Mouse (Mus musculus): ENCODE results near the gene Ifnk. TPM values are rescaled to one million over a fixed set of nuclear protein-coding genes. Genes with fewer than 3 reads are reported as not detected.

Gene Ifnk
- total RNA-seq, 2 experiments from 2014 or later: not detected

DNA sequence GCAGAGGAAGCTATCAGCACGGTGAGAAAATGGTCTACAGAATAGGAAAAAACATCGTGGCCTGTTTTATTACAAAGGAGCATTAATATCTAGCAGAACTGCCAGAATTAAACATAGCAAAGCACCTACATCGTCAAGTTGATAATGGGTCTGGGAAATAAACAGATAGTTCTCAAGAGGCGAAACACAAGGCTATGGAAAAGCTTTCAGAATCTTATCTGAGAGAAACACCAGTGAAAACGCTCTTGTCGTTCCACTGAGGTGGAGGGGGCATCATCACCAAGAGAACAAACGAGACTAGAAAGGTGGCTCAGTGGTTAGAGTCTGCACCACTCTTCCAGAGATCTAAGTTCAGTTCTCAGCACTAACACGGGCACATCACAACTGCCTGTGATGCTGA is 14.9 kb upstream of the Ifnk start:
- no peak for DNase-seq (ENCODE audit: low spot score in 2 of 2)

DNA sequence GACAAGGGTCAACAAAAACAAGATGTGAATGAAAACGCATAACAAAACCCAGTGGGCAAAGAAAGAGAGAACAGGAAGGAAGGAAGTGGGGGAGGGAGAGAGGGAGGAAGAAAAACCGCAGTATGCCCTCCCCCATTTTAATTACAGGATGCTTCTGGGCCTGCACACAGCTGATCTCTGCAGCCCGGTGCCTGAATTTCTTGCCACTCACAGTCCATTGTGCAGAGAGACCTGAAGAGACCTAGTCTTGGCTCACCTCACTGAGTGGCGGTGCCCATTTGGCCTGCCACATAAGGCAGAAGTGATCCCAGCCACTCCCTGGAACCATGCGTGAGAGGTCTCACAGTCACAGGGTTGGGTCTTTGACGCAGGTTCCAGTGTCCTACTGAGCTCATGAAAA is 13.8 kb upstream of the Ifnk start:
- DNase-seq (ENCODE audit: low spot score in 2 of 2): no peak

DNA sequence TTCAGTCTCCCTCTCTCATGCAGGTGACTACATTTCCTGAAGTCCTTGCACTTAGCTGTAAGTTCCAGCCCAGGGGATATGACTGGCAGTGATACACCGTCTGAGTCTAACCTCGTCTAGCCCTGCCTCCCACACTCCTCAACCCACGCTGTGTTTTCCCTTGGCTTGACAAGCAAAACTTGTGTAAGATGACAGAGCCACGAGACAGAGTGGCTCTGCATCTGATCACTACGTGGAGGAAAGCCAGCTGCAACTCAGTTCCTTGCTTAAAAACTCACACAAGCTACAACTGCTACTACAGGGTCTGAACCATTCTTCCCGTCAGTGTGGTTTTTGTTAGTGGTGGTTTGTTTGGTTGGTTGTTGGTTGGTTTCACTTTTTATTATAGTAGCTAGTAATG is 11.5 kb upstream of the Ifnk start:
- DNase-seq (ENCODE audit: low spot score in 2 of 2): no peak

DNA sequence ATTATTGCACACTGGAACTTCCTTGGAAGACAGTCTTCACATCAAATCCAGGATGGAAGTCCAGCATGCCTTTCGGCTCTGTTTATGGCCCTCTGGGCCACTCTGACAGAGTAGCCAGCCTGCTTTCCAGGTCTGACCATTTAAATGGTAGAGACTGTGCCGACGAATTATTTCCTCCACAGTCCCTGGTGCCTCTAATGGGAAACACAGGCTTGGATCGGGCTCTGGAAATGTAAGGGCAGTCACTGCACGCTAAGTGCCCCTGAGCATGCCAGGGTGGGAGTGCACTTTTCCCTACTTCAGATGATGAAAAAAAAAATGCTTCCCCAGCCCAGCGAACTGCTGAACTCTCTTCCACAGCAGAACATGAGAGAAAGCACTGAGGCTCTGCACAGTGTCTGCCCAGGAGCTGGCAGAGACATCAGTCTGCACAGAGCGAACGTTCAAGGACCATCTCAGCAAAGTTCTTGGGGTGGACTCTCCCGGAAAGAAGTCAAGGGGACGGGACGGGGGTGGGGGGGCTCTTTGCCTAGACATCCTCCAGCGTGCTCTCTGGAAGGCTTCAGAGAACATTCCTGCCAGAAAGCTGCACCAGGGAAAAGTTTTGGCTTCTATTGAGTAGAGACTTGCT is 8.3 kb upstream of the Ifnk start:
- no peak for DNase-seq (ENCODE audit: low spot score in 2 of 2)

DNA sequence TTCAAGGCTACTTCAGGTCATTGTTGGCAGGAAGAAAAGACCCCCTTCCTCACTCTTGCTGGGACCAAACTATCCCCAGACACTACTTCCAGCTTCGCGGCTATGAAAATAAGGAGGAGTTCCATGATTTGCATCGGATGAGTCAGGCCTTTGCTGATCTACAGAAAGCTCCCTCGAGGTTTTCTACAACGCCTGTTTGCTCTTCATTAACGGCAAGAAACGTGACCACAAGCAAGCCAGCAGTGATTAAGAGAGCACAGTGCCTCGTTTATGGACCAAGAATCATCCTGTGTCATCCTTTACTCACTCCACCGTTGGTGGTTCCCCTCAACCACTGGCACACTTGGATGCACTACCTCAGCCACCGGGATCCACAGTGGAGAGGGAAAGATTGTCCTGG is 6.1 kb upstream of the Ifnk start:
- DNase-seq (ENCODE audit: low spot score in 2 of 2): no peak

DNA sequence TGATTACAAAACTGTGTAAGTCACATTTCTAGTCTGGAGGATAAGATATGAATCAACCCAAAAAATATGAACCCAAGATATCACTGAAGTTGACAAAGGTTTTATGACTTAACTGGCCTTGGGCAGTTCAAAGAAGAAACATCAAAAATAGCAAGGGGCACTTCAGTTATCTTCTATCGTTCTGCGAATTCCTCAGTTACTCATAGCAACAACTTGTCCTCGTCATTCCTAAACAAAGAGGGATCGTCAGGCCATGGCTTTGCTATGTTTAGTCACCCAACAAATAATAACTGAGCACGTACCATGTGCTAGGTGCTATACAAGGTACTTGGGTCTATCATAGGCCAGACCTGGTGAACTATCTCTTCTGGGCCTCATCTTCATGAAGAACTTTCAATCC is 5.3 kb upstream of the Ifnk start:
- no peak for DNase-seq (ENCODE audit: low spot score in 2 of 2)

DNA sequence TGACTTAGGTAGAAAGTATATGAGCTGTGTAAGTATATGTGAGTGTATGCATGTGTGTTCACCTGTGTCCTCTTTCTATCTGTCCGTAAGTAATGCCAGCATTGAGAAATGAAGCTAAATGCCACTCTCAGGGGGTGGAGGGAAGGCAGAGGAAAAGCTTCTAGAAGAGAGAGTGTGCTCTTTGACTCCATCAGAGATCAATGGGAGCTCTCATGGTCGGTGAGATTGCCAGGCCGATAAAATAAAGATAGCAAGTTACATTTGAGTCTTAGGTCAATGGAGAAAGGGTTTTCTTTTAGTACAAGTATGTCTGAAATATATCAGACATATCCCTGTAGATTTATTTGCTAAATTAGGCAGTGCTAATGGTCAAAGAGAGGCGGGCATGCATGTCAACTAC is 3.5 kb upstream of the Ifnk start:
- DNase-seq (ENCODE audit: low spot score in 2 of 2): no peak

DNA sequence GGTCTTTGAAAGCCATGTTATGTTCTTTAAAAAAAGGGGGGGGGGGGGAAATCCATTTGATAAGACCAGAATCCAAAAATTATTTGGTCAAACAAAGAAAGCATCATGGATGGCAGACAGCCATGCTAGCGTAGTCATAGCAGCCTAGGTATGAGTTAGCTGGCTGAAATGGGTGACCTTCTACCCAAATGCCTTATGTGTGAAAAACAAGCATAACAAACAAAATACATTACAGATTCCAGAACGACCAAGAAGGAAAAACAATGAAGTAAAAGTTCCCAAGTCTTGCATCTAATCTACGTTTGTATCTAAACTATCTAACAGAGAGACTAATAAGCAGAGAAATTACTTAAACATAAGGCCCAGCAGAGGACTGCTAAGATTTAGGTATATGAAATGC is 1.1 kb upstream of the Ifnk start:
- DNase-seq (ENCODE audit: low spot score in 2 of 2): no peak

DNA sequence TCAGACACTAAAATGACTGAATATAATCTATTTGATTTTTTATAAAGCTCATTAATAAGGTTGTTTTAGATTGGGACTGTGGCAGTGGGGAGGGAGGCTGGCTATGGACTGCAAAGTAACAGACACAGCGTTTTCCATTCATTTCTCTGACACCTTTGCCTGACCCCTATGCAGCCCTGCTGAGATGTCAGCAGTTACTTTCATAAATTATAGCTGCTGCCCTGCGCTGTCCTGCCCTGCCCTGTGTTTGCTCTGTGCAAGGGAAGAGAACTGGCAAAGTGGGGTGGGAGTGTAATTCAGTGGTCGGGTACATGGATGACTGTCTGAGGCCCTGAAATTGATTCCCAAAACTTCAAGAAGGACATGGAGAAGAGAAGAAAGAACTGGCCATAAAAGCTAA is 2.2 kb downstream of the Ifnk start:
- no peak for DNase-seq (ENCODE audit: low spot score in 2 of 2)

DNA sequence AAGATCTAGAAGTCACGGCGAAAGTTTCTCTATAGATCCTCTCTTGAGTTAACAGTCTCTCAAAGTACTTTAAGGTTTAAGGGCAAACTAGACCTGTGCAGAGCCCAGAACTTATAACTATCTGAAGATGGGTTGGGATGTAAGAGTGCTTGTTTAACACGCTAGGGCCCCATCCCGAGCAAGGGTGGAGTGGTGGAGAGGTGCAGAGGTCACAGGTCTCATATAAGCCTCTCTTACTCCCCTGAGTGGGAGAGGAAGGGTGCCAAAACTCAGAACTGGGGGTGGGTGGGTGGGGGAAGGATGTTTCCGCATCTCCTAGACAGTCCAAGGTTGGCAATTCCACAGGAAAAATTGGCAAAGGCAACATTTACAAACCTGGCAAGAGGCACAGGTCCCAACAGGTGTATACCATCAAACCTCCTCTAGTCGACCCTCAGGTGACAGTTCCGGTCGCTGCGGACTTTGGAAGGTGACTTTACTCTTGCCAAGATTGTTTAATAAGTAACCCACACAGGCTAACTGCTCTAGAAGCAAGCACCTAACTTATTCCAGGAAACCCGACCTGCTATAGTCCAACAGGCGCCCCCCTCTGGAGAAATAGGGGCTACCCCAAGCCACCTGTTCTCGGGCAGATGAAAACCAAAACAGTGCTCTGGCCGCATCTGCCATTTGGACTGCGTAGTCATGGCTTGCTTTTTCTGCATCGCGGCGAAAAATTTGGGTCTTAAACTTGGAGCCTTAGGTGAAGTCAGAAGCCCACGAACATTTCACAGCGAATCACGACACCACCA is 3.5 kb downstream of the Ifnk start:
- peak; percentile 40 to 59 for DNase-seq (ENCODE audit: low spot score in 2 of 2)

DNA sequence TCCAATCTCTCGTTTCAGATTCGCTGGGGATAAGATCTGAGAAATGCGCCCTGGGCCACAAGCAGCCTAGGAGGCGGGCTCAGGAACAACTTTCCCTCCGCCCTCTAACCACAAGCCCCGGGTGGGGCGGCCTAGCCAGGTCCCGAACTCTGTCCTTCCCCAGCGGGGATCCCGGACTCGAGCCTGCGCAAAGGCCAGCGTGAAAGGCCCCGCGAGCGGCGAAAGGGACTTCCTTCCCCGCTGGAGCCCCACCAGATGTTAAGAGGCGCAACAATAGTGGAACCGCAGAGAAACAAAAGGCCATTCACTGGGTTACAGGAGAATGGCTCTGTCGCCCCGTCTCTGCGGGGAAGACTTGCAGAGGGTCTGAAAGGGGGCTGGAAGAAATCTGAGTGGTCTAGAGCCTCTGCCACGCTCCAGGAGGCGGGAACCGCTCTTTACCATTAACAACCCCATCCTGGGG is 4.3 kb downstream of the Ifnk start:
- DNase-seq (ENCODE audit: low spot score in 2 of 2): peak; percentile 68 to 75

DNA sequence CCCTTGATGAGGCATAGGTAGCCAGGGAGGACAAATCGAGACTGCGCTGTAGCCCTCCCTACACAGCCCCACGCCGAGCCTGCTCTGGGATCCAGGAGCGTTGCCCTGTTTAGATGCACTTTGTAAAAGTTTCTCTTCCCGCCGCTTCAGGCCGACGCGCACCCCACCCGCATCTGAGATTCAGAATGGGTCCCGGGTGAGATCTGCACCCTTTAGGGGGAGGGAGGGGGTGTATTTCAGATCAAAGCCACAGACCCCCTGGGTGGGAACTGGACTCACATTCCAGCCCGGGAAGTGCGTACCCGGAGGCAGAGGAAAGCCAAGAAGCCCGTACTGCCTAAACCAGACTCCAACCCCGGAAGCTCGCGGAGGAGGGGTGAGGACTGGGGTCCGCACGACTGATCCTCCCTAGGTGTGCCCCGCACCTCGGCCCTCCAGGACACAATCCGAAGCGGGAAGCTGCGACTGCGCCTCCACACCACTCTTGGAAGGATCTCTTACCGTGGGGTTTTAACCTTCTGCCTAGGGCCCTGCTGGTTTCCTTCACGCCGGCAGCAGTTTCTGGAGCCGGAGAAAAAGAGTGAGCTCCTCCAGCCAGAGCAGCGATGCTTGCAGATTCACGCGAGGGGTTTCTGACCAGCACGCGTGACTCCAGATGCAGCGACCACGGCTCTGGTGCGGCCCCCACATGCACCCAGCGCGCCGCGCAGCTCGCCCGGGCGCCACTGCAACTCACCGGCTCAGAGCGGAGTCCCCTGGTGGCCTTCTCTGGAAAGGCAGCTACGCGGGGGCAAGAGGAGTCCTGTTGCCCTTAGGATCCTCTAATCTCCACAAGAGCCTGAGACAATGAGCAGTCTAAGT is 5.1 kb downstream of the Ifnk start, which contains the start of gene Mob3b:
Gene Mob3b, minus strand, starts transcription at position 734 of the 861 bp plus-strand sequence.
- DNase-seq (ENCODE audit: low spot score in 2 of 2): peak; percentile 89

DNA sequence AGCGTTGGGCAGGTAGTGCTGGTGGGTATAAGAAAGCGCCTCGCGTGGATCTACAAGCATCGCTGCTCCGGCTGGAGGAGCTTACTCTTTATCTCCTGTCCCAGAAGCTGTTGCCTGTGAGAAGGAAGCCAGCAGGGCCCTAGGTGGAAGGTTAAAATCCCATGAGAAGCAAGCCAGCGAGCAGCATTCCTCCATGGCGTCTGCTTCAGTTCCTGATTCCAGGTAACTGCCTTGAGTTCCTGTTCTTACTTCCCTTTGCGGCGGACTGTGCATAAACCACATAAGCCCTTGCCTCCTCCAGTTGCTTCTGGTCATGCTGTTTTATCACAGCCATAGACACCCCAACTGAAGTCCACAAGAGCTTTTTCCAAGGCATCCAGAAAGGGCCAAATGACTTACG is 6.0 kb downstream of the Ifnk start:
- DNase-seq (ENCODE audit: low spot score in 2 of 2): no peak

DNA sequence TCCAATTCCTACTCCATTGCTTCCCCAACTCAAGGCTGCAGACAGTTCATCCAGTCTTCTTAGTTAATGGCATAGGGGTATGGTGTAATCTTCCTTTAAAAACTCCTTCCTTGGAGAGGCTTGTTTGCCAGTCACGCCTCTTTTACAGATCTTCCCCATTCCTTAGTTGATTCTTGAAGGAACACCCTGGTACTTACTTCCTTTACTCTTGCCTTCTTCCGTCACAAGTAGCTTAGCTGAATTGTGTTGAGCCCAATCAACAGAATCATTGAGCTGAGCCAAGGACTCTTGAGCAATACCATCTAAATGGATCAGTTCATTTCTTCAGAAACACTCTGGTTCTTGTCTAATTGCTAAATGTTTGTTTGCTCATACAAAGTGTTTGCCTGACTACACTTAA is 13.4 kb downstream of the Ifnk start:
- DNase-seq (ENCODE audit: low spot score in 2 of 2): no peak

DNA sequence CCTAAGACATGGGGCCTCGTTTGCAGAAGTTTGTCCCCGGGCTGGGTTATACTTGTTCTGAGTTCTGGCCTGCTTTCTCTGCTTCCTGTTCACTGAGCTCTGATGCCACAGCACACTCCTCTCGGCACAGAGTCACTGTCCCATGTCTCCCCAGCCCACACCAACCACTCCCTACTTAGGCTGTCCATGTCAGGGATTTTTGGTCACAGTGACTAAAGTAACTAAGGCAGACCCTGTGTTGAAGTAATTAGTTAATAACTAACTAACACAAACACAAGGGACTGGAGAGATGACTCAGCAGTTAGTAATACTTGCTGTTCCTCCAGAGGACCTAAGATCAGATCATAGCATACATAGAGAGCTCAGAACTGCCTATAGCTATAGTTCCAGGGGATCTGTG is 14.1 kb downstream of the Ifnk start:
- DNase-seq (ENCODE audit: low spot score in 2 of 2): no peak

DNA sequence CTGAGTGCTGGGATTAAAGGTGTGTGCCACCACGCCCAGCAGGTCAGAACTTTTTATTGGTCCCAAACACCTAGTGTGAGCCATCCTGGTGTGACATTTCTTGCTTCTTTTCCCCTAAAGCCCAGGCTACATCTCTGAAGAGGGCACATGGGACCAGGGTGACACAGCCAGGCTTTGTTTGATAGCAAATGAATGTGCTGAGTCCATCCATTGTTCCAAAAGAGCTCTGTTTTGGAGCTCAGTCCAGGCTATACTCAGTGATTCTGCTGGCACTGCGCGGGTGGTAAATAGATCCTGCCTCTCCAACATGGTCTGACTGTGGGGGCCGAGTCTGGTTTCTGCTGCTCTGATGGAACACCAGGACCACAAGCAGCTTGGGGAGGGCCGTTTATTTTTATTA is 16.0 kb downstream of the Ifnk start:
- no peak for DNase-seq (ENCODE audit: low spot score in 2 of 2)

DNA sequence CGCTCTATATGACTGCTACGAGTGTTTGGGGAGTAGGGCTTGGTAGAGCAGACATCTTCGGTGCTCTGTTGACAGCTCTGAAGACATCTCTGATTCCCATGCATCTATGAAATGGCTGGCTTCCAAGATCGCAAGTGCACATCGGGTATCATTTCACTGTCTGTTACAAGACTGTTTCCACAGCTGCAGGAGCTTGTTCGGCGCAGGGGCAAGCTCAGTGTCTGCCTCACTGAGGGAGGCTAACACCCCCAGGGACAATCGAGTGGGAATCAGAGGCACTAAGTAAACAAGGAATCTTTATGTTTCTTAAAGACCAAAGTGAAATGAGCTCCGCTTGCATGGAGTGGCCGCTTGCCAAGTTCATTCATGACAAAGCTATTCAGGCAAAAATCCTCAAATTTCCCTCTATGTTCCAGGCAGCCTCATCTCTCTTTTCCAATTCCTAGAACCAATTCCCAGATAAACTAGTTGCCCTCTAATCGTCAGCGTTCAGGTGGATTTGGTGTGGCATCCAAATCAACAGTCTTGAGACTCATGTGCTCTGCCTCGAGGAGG is 17.8 kb downstream of the Ifnk start:
- DNase-seq (ENCODE audit: low spot score in 2 of 2): no peak

DNA sequence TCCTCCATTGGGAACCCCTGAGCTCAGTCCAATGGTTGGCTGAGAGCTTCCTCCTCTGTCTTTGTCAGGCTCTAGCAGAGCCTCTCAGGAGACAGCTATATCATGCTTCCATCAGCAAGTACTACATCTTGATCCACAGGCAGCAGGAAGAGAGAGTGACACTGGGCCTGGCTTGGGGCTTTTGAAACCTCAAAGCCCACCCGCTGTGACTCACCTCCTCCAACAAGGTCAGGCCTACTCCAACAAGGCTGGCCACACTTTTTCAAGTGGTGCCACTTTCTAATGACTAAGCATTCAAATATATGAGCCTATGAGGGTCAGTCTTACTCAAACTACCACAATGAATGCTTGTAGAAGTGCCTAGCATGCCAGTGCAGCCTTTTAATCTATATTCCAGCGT is 20.6 kb downstream of the Ifnk start:
- DNase-seq (ENCODE audit: low spot score in 2 of 2): no peak

DNA sequence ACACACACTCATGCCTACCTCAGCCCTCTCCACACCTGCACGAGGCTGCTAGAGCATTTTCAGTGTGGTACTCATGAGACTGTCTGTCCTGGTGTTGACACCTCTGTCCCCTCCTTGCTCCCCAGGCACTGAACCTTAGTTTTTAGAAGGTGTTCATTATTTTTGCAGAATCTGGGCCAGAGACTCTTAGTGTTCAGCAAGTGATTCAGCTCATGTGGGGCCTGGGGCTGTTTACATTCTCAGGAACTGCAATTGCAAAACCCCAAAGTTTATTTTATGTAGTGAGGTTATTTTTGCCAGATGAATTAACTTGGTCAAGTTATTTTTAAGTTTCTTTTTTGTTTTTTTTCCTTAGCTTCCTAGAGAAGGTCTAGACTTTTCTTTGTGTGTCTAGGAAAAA is 21.7 kb downstream of the Ifnk start:
- no peak for DNase-seq (ENCODE audit: low spot score in 2 of 2)

DNA sequence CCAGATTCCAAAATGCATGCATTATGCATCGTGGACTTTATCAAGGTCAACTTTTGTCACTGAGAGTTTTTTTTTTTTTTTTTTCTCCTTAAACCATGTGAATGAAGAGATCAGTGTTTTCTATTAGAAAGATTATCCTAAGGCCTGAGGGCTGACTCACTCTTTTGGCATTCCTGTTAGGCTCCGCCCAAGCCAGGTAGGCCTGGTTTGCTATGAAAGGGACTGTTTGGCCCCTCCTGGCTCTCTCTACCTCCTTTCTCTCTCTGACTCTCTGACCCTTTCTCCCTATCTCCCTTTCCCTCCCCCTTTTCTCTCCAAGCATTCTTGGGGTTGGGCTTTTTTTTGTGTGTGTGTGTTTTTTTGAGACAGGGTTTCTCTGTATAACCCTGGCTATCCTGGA is 23.7 kb downstream of the Ifnk start:
- no peak for DNase-seq (ENCODE audit: low spot score in 2 of 2)

DNA sequence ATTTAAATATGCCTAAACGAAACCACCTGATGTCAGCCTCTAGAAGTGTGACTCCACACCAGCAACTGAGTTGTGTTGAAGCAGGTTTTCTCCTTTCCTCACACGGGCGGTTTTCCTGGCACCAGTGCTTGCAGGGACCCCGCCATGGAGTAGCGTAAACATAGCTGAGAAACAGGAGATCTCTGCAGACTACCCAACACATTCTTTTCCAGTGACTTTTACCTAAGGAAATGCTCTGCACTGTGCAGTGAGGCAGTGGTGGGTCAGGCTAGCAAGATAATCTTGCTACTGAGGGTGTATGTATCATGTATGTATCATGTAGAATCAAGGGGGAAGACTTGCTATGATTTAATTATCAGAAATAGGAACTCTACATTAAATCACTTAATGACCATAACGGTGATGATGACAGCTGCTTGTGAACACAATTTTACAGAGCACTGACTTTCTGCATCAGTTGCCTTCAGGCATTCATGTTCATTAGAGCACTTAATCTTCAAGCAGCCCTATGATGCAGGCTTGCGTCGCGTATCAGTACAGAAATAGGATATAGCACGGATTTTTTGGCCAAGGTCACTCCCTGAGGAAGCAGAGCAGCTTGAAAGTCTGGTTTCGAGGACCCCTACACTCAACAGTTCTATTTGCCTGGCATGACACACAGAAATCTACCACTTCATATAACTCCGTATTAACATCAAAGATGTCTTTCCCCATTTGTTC is 26.2 kb downstream of the Ifnk start:
- DNase-seq (ENCODE audit: low spot score in 2 of 2): no peak

Data from adrenal gland, adult 18-20 months (tissue).